Mouse (Mus musculus) hindbrain, embryonic 13.5 days (tissue): ENCODE measurements around the gene Olfr1156. TPM values are rescaled to one million over a fixed set of nuclear protein-coding genes. Genes with fewer than 3 reads are reported as not detected.

Experiments used
- ATAC-seq: fragments of 200-750 bp; cut with Nextera tagmentation; 2 replicates; pipeline ENCODE4 v1.8.0; 2017; ENCODE audit warnings: moderate TSS enrichment; ENCODE audit not compliant: low FRiP score
- H3K27ac ChIP-seq: fragments of 300-500 bp; sonication (generic); 2 replicates; pipeline ENCODE4 v1.5.1; 2015; ENCODE audit warnings: inconsistent platforms, mild to moderate bottlenecking, moderate library complexity
- H3K27me3 ChIP-seq: fragments of 300-500 bp; sonication (generic); 2 replicates; pipeline ENCODE4 v1.6.1; 2015; ENCODE audit warnings: mild to moderate bottlenecking, inconsistent platforms
- H3K36me3 ChIP-seq: fragments of 300-500 bp; sonication (generic); 2 replicates; pipeline ENCODE4 v1.6.1; 2015; ENCODE audit warnings: mild to moderate bottlenecking, inconsistent platforms
- H3K4me1 ChIP-seq: fragments of 300-500 bp; sonication (generic); replicated peaks from 2 replicates; pipeline ENCODE4 v1.6.1; 2015; ENCODE audit warnings: inconsistent platforms
- H3K4me2 ChIP-seq: fragments of 300-500 bp; sonication (generic); 2 replicates; pipeline ENCODE4 v1.6.1; 2015; ENCODE audit warnings: inconsistent platforms, mild to moderate bottlenecking, moderate library complexity
- H3K4me3 ChIP-seq: fragments of 300-500 bp; sonication (generic); 2 replicates; pipeline ENCODE4 v1.5.1; 2015; ENCODE audit warnings: mild to moderate bottlenecking, inconsistent platforms
- H3K9ac ChIP-seq: fragments of 300-500 bp; sonication (generic); 2 replicates; pipeline ENCODE4 v1.6.1; 2015; ENCODE audit warnings: mild to moderate bottlenecking, inconsistent platforms
- H3K9me3 ChIP-seq: fragments of 300-500 bp; sonication (generic); 2 replicates; pipeline ENCODE4 v1.6.1; 2016; ENCODE audit warnings: inconsistent platforms
- WGBS: fragments of 180-500 bp; shearing (Covaris S2); methylation state at CpG from one replicate; pipeline ENCODE4 v1.1.7; 2015; 5-methylcytosine and 5-hydroxymethylcytosine counted together
- polyA plus RNA-seq: library from polyadenylated mRNA; unstranded; fragments of >200 nt; fragmentation: Nextera tagmentation; extraction: Ambion mirVana; gene quantifications from 2 replicates; pipeline ENCODE4 v1.2.1, GENCODE M21; 2015

The Olfr1156 gene
- not detected in 2 replicates for polyA plus RNA-seq

DNA sequence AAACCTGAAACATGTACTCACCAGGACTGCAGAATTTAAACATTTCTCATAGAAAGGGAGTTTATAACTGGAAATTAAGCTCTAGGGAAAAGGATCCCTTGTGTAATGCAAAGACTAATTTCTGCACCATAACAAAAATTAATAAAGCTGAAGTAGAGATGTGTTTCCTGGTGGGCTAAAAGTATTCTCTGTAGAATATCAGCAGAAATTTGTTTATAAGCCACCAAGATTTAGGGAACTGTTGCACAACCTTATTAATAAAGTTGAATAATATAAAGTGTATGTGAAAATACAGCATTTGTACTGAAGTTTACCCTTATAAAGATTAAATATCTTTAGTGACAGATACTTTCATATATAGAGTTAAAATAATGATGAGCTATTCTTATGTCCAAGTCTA, at the start of gene Olfr1156:
Olfr1156 (minus strand) TSS at position 101 of the 400 bp plus-strand sequence.
- Histone ChIP-seq H3K27me3 (no peaks in the 10 kb centered on the region), H3K27ac (no peak within 1 kb of the TSS), H3K9me3 (no peaks in the 10 kb centered on the region), H3K4me2 (no peak within 1 kb of the TSS), H3K4me3 (no peak within 1 kb of the TSS), H3K36me3 (no peaks in the 10 kb centered on the region), H3K9ac (no peak within 1 kb of the TSS), H3K4me1 (no peaks in the 10 kb centered on the region)
- ATAC-seq = no peak

DNA sequence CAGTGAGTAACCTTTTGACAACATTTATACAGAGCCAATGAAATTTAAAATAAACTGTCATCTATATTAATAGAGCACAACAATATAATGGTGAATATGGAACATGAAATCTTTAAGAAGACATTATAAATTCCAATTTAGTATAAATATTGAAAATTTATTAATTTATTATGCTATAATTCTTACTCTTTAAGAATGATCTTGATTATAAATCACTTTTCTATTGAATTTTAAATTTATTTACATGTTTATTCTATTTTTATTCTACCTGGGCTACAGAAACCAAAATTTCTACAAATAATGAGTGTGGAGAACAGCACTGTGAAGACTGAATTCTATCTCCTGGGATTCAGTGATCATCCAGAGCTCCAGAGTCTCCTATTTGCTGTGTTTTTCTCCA, 36.9 kb upstream of the Olfr1156 start, which contains the start of gene Olfr1158:
Olfr1158 (plus strand) TSS at position 301 of the 400 bp plus-strand sequence.
- Histone ChIP-seq H3K9me3 (no peaks in the 10 kb centered on the region), H3K27me3 (no peaks in the 10 kb centered on the region)
- ATAC-seq = no peak

DNA sequence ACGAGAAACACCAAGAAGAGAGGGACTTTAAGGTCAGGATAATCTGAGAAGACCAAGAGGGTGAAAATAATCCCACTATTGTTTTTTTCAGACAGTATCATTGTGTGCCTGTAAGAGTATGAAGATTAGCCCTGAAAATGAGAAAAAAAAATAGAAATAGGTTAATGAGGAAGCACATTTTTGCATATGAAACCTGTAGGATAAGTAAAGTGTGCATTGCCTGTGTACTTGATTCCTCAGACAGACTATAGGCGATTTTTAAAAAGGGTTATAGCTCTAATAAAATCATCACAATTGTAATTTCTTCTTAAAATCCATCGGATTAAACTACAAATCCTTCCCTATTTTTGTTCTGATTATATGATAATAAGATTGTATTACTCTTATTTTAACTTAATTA, 21.7 kb upstream of the Olfr1156 start, which contains the start of gene Olfr74:
Olfr74 (minus strand) TSS at position 101 of the 400 bp plus-strand sequence.
- Histone ChIP-seq H3K4me1 (no peaks in the 10 kb centered on the region), H3K9ac (no peak within 1 kb of the TSS), H3K9me3 (no peaks in the 10 kb centered on the region), H3K27me3 (no peaks in the 10 kb centered on the region), H3K36me3 (no peaks in the 10 kb centered on the region), H3K4me2 (no peak within 1 kb of the TSS), H3K27ac (no peak within 1 kb of the TSS), H3K4me3 (no peak within 1 kb of the TSS)
- no peak for ATAC-seq
- WGBS = 79% methylated on average over 3 of the region's 3 CpGs

More for the DNA sequence above, 36.9 kb upstream of the Olfr1156 start, which contains the start of gene Olfr1158:
- H3K4me2 ChIP-seq = no peak within 1 kb of the TSS
- H3K27ac ChIP-seq = no peak within 1 kb of the TSS
- H3K4me1 ChIP-seq = no peaks in the 10 kb centered on the region
- H3K36me3 ChIP-seq = no peaks in the 10 kb centered on the region
- H3K4me3 ChIP-seq = no peak within 1 kb of the TSS
- no peak within 1 kb of the TSS for H3K9ac ChIP-seq

DNA sequence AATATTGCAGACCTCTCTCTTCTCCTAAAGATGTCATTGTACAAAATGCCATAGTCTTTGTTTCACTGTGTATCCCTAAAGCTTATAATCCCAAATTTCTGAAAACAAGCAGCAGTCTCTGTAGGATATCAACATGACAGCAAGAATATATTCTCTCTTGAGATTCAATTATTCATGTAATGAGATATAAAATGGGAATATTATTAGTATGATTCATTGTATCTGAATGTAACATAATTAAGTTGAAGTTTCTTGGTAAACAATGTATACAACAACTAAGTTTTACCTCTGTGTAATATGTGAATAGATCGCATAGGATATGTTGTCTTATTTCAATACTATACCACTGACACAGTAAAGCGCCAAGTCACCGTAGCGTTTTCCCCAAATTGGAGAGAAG, 15.3 kb upstream of the Olfr1156 start, which contains the start of gene Olfr1157:
Olfr1157 (minus strand) TSS at position 101 of the 400 bp plus-strand sequence.
- ATAC-seq = no peak
- no peaks in the 10 kb centered on the region for H3K27me3 ChIP-seq
- no peaks in the 10 kb centered on the region for H3K36me3 ChIP-seq
- no peak within 1 kb of the TSS for H3K4me2 ChIP-seq
- H3K4me3 ChIP-seq = no peak within 1 kb of the TSS
- no peak within 1 kb of the TSS for H3K9ac ChIP-seq
- no peak within 1 kb of the TSS for H3K27ac ChIP-seq
- no peaks in the 10 kb centered on the region for H3K4me1 ChIP-seq
- H3K9me3 ChIP-seq = no peaks in the 10 kb centered on the region
- 95% methylated on average over 4 of the region's 4 CpGs for WGBS

DNA sequence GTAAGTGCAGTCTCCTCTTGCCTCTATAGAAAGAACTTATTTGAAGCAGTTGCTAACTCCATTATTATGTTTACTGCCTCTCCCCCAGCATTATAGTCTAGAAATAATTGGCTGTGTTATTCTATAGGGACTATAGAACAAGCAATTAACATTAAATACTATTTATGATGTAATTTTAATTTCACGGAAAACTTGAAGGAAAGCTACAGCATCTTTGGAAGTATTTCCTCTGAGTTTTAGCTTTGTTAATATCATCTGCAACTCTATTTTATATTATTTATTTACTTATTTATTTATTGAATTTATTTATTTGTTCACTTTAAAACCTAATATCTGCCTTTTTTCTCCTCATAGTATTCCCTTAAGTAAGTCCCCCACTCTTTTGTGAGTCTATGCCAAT, 7.9 kb downstream of the Olfr1156 start, which contains the start of gene Olfr1155:
Olfr1155 (minus strand) TSS at position 101 of the 400 bp plus-strand sequence.
- WGBS = 97% methylated on average over 1 of the region's 1 CpGs
- no peaks in the 10 kb centered on the region for H3K4me1 ChIP-seq
- no peaks in the 10 kb centered on the region for H3K9me3 ChIP-seq
- H3K4me2 ChIP-seq = no peak within 1 kb of the TSS
- H3K27me3 ChIP-seq = no peaks in the 10 kb centered on the region
- H3K9ac ChIP-seq = no peak within 1 kb of the TSS
- no peaks in the 10 kb centered on the region for H3K36me3 ChIP-seq
- no peak for ATAC-seq
- H3K4me3 ChIP-seq = no peak within 1 kb of the TSS
- H3K27ac ChIP-seq = no peak within 1 kb of the TSS

DNA sequence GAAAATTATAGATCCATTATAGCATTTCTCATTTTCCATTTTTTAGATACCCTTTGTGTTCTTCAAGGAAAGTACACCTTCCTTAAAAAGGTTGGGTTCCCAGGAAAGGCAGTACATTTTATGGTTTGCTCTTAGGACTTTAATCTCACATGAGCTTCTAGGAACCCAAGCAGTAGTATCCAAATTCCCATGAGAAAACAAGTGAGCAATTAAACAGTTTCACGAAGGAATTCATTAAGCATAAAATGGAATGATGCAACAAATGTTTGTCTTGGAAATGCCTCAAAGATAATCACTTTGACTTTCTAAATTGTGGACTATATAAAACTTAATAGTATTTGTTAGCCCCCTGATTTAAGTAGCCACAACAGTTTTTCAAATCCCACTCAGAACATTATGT, 47.8 kb downstream of the Olfr1156 start, which contains the start of gene Olfr1154:
Olfr1154 (minus strand) TSS at position 101 of the 400 bp plus-strand sequence.
- H3K36me3 ChIP-seq = no peaks in the 10 kb centered on the region
- 90% methylated on average over 1 of the region's 1 CpGs for WGBS
- H3K4me1 ChIP-seq = no peaks in the 10 kb centered on the region
- no peak within 1 kb of the TSS for H3K4me2 ChIP-seq
- no peaks in the 10 kb centered on the region for H3K27me3 ChIP-seq
- ATAC-seq = no peak
- H3K27ac ChIP-seq = no peak within 1 kb of the TSS
- no peak within 1 kb of the TSS for H3K9ac ChIP-seq
- no peaks in the 10 kb centered on the region for H3K9me3 ChIP-seq
- no peak within 1 kb of the TSS for H3K4me3 ChIP-seq

Other genes starting within 250 kb of the Olfr1156 start
- gene Olfr1137, start 239.9 kb downstream of the Olfr1156 start, polyA plus RNA-seq = not detected in 2 replicates
- gene Olfr1138, start 213.1 kb downstream of the Olfr1156 start, polyA plus RNA-seq = not detected in 2 replicates
- gene Olfr1140, start 209.3 kb downstream of the Olfr1156 start, polyA plus RNA-seq = not detected in 2 replicates
- gene Olfr1141, start 199.1 kb downstream of the Olfr1156 start, polyA plus RNA-seq = not detected in 2 replicates
- not detected in 2 replicates for gene Olfr152, start 173.6 kb downstream of the Olfr1156 start, polyA plus RNA-seq
- not detected in 2 replicates for gene Olfr1143, start 152.5 kb downstream of the Olfr1156 start, polyA plus RNA-seq
- not detected in 2 replicates for gene Olfr1145, start 143.3 kb downstream of the Olfr1156 start, polyA plus RNA-seq
- gene Olfr1148, start 122.6 kb downstream of the Olfr1156 start, polyA plus RNA-seq = not detected in 2 replicates
- not detected in 2 replicates for gene Olfr1150-ps1, start 109.1 kb downstream of the Olfr1156 start, polyA plus RNA-seq
- gene Olfr1151, start 97.2 kb downstream of the Olfr1156 start, polyA plus RNA-seq = not detected in 2 replicates
- gene Olfr1152, start 86.6 kb downstream of the Olfr1156 start, polyA plus RNA-seq = not detected in 2 replicates
- gene Olfr1153, start 58.1 kb downstream of the Olfr1156 start, polyA plus RNA-seq = not detected in 2 replicates
- not detected in 2 replicates for gene Olfr1154, start 47.9 kb downstream of the Olfr1156 start, polyA plus RNA-seq
- not detected in 2 replicates for gene Olfr1155, start 8.0 kb downstream of the Olfr1156 start, polyA plus RNA-seq
- gene Olfr1157, start 15.2 kb upstream of the Olfr1156 start, polyA plus RNA-seq = not detected in 2 replicates
- not detected in 2 replicates for gene Olfr74, start 21.6 kb upstream of the Olfr1156 start, polyA plus RNA-seq
- gene Olfr1158, start 37.0 kb upstream of the Olfr1156 start, polyA plus RNA-seq = not detected in 2 replicates
- not detected in 2 replicates for gene Olfr1160, start 55.2 kb upstream of the Olfr1156 start, polyA plus RNA-seq
- gene Olfr1161, start 69.7 kb upstream of the Olfr1156 start, polyA plus RNA-seq = not detected in 2 replicates
- gene Olfr73, start 84.6 kb upstream of the Olfr1156 start, polyA plus RNA-seq = not detected in 2 replicates
- gene Olfr1162, start 98.0 kb upstream of the Olfr1156 start, polyA plus RNA-seq = not detected in 2 replicates
- gene Olfr1163, start 118.7 kb upstream of the Olfr1156 start, polyA plus RNA-seq = not detected in 2 replicates
- gene Olfr1164, start 140.9 kb upstream of the Olfr1156 start, polyA plus RNA-seq = not detected in 2 replicates
- not detected in 2 replicates for gene Olfr1166, start 175.2 kb upstream of the Olfr1156 start, polyA plus RNA-seq
- gene Olfr1167, start 202.1 kb upstream of the Olfr1156 start, polyA plus RNA-seq = not detected in 2 replicates
- gene Olfr1168, start 228.8 kb upstream of the Olfr1156 start, polyA plus RNA-seq = not detected in 2 replicates